Mouse (Mus musculus) heart, embryonic 14.5 days (tissue): ENCODE measurements around the gene Olfr1360. TPM values are rescaled to one million over a fixed set of nuclear protein-coding genes. Genes with fewer than 3 reads are reported as not detected.

ENCODE experiments used
- ATAC-seq: fragments of 200-750 bp; cut with Nextera tagmentation; 2 replicates; pipeline ENCODE4 v1.8.0; 2017; ENCODE audit warnings: low read depth, moderate TSS enrichment; ENCODE audit not compliant: insufficient number of reproducible peaks, insufficient read depth, low FRiP score
- H3K27ac ChIP-seq, 2 experiments: fragments of 200-500 bp in 1 of 2; fragments of 300-500 bp in 1 of 2; sonication (generic) in 1 of 2; replicated peaks in 1 of 2; 2 replicates each; pipeline ENCODE4 v1.5.1; 2012 to 2014; ENCODE audit warnings: low read depth in 2 of 2, low read length in 2 of 2, control low read depth in 1 of 2, mild to moderate bottlenecking in 1 of 2, mixed read lengths in 1 of 2; ENCODE audit not compliant: control insufficient read depth in 1 of 2, insufficient read depth in 1 of 2
- H3K27me3 ChIP-seq: fragments of 300-500 bp; sonication (generic); 2 replicates; pipeline ENCODE4 v1.6.1; 2014; ENCODE audit warnings: mild to moderate bottlenecking, low read length, control low read depth; ENCODE audit not compliant: control insufficient read depth, insufficient read depth
- H3K36me3 ChIP-seq: fragments of 300-500 bp; sonication (generic); 2 replicates; pipeline ENCODE4 v1.6.1; 2014; ENCODE audit warnings: mild to moderate bottlenecking, control low read depth, low read length, mixed read lengths; ENCODE audit not compliant: control insufficient read depth, insufficient read depth
- H3K4me1 ChIP-seq, 2 experiments: fragments of 200-500 bp in 1 of 2; fragments of 300-500 bp in 1 of 2; sonication (generic) in 1 of 2; 2 replicates each; pipeline ENCODE4 v1.6.1; 2012 to 2014; ENCODE audit warnings: low read length in 2 of 2, control low read depth in 1 of 2, mixed read lengths in 1 of 2; ENCODE audit not compliant: control insufficient read depth in 2 of 2, insufficient read depth in 2 of 2
- H3K4me2 ChIP-seq: fragments of 300-500 bp; sonication (generic); 2 replicates; pipeline ENCODE4 v1.6.1; 2014; ENCODE audit warnings: mild to moderate bottlenecking, low read length
- H3K4me3 ChIP-seq, 2 experiments: fragments of 200-500 bp in 1 of 2; fragments of 300-500 bp in 1 of 2; sonication (generic) in 1 of 2; 2 replicates each; pipeline ENCODE4 v1.5.1; 2012 to 2014; ENCODE audit warnings: low read length in 2 of 2, mild to moderate bottlenecking in 2 of 2, control low read depth in 1 of 2, low read depth in 1 of 2, moderate library complexity in 1 of 2; ENCODE audit not compliant: control insufficient read depth in 1 of 2, insufficient read depth in 1 of 2
- H3K9ac ChIP-seq: fragments of 300-500 bp; sonication (generic); 2 replicates; pipeline ENCODE4 v1.6.1; 2014; ENCODE audit warnings: mild to moderate bottlenecking, low read length
- H3K9me3 ChIP-seq: fragments of 300-500 bp; sonication (generic); 2 replicates; pipeline ENCODE4 v1.6.1; 2016; ENCODE audit warnings: low read length, control low read depth; ENCODE audit not compliant: control insufficient read depth
- WGBS: fragments of 180-500 bp; shearing (Covaris S2); extraction: QIAGEN DNeasy Blood & Tissue Kit; methylation state at CpG from one replicate; pipeline ENCODE4 v1.1.7; 2014; 5-methylcytosine and 5-hydroxymethylcytosine counted together
- polyA plus RNA-seq: library from polyadenylated mRNA; unstranded; fragments of >200 nt; fragmentation: Nextera tagmentation; extraction: Ambion mirVana; gene quantifications from 2 replicates; pipeline ENCODE4 v1.2.1, GENCODE M21; 2014

Olfr1360 gene
- polyA plus RNA-seq, 1 experiment from 2014 or later: not detected

DNA sequence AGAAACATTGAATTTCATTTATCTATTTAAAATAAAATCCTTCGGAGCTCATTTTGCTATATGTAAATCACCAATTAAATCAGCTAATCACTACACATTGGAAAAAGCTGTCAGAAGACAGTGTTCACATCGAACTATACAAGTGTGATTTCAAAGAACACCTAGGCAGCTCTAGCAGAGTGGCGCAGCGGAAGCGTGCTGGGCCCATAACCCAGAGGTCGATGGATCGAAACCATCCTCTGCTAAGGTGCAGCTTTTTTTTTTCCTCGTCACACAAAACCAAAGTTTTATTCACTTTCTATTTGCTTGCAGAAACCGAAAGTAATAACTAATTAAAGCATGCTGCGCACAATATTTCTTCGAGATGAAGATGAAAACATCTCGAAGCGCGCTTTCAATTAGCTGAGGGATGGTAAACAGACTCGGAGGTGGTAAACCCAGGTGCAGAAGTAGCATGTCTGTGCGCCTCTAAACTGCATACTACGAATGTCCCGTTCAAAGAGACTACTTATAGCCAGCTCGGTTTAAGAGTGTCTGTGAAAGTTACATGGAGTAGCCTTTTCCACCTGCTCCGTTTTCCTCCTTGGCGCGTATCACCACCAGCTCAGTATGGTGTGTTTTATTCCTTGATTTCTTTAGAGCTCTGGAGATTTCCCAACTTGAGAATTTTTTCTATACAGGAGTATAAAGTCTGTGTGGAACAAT is 33.8 kb upstream of the Olfr1360 start:
- peak overlapping the region; percentile 74 for H3K9ac ChIP-seq
- H3K9me3 ChIP-seq: no peaks in the 10 kb centered on the region
- H3K4me2 ChIP-seq: peak overlapping the region; percentile 79
- H3K4me3 ChIP-seq: peak overlapping the region; percentile 49 to 58
- peak overlapping the region; percentile 59 to 66; a peak in 3 of 4 replicates for H3K27ac ChIP-seq
- no peaks in the 10 kb centered on the region for H3K27me3 ChIP-seq
- no peaks in the 10 kb centered on the region for H3K36me3 ChIP-seq
- peak; percentile 79; the same call in 1 of the 2 replicates for ATAC-seq
- WGBS: 3% methylated on average over 22 of the region's 22 CpGs
- peaks cover 3 to 7% of the 10 kb centered on the region in 2 experiments; a peak in 3 of 4 replicates for H3K4me1 ChIP-seq

DNA sequence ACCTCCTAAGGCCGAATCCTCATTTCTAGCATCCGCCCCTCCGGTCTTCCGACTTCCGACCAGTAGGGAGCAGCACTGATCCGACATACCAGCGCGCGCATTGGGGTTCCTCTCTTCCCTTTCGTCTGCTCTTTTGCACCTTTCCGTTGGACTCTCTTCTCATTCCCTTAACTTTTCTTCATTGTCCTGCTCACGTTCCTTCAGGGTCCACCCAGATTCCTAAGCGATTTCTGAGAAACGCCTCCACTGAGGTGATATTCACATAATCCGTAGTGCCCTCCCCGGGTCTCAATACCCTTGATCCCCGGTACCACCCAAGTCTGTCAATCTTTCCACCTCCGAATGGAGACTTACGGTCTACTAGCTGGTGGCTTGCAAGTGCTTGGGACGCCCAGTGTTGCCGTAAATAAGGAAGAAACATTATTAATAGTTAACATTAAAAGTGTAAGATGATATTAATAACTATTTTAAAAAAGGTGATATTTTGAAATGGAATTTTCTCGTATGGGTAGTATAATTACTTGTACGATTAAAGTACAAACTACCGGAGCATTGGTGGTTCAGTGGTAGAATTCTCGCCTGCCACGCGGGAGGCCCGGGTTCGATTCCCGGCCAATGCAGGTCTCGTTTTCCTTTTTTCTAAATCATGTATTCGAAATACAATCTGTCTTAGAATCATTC is 33.0 kb upstream of the Olfr1360 start:
- Histone ChIP-seq H3K36me3 (no peaks in the 10 kb centered on the region), H3K27ac (peak overlapping the region; percentile 77 to 98), H3K4me2 (peak overlapping the region; percentile 79), H3K9me3 (no peaks in the 10 kb centered on the region), H3K4me3 (peak overlapping the region; percentile 49 to 93), H3K4me1 (peaks cover 2 to 4% of the 10 kb centered on the region in 2 experiments; a peak in 3 of 4 replicates), H3K27me3 (no peaks in the 10 kb centered on the region), H3K9ac (peak overlapping the region; percentile 65)
- peak; percentile 71 for ATAC-seq
- WGBS: under 1% methylated on average over 32 of the region's 32 CpGs

DNA sequence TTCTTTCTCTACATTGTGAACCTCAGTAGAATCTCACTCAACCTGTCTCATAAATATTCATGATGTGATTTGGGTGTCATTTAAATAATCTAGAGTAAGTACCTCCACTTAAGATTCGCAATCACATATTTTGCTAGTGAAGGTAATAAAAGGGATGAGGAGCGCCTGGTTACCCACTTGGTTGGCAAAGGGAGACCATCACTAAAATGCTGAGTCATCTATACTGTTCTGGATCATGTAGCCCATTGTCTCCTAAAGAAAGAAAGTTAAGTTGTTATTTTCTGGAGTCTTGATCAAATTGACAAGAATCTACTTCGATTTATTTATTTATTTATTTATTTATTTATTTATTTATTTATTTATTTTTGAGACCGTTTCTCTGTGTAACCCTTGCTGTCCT is 29.5 kb upstream of the Olfr1360 start:
- no peak for ATAC-seq
- H3K27ac ChIP-seq: no peak overlapping the region
- H3K4me3 ChIP-seq: no peak overlapping the region
- no peaks in the 10 kb centered on the region for H3K36me3 ChIP-seq
- no peaks in the 10 kb centered on the region for H3K4me1 ChIP-seq
- no peak overlapping the region for H3K4me2 ChIP-seq
- no peaks in the 10 kb centered on the region for H3K27me3 ChIP-seq
- H3K9me3 ChIP-seq: no peaks in the 10 kb centered on the region
- no peak overlapping the region for H3K9ac ChIP-seq
- WGBS: 64% methylated on average over 4 of the region's 4 CpGs

DNA sequence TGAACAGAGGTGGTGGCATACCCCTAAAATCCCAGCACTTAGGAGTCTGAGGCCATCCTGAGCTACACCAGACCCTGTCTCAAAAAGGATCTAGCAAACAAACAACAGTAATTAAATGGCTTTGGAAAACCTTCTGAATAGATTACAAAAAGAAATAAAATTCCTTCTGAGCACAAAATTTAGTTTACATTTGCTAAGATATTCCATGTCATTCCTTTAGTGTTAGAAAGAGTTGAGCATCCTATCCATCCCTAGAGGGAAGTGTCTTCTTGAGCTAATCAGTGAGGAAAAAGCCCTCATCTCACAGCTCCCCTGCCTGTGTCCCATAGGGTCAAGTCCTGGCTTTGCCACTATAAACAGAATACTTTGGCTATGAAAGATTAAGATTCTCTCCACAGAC is 20.6 kb upstream of the Olfr1360 start, which contains the start of gene Olfr1359:
TSS of gene Olfr1359 (plus strand) at position 301 of the 400 bp plus-strand sequence.
- H3K9me3 ChIP-seq: no peaks in the 10 kb centered on the region
- H3K4me1 ChIP-seq: no peaks in the 10 kb centered on the region
- H3K4me3 ChIP-seq: no peak within 1 kb of the TSS
- H3K27ac ChIP-seq: no peak within 1 kb of the TSS
- no peaks in the 10 kb centered on the region for H3K36me3 ChIP-seq
- H3K27me3 ChIP-seq: no peaks in the 10 kb centered on the region
- ATAC-seq: no peak
- H3K4me2 ChIP-seq: no peak within 1 kb of the TSS
- H3K9ac ChIP-seq: no peak within 1 kb of the TSS

DNA sequence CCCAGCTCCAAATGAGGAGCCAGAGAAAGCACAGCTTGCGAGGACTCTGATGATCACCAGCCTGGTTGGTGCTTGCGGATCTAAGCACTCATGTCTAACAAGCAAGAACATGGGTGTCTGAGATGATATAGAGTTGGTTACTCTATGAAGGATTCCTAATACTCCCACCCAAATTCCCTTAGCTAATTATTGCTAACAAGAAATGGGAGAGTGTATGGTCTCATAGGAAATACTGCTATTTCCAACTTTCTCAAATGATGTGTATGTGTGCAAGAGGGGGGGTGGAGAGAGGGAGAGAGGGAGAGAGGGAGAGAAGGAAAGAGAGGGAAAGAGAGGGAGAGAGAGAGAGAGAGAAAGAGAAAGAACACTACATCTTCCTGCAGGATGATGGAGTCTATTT is 13.9 kb downstream of the Olfr1360 start, which contains the start of gene Olfr1361:
TSS of gene Olfr1361 (minus strand) at position 101 of the 400 bp plus-strand sequence.
- Histone ChIP-seq H3K36me3 (no peaks in the 10 kb centered on the region), H3K4me1 (no peaks in the 10 kb centered on the region), H3K27me3 (no peaks in the 10 kb centered on the region), H3K9ac (no peak within 1 kb of the TSS), H3K4me3 (no peak within 1 kb of the TSS), H3K27ac (no peak within 1 kb of the TSS), H3K9me3 (no peaks in the 10 kb centered on the region), H3K4me2 (no peak within 1 kb of the TSS)
- 77% methylated on average over 2 of the region's 2 CpGs for WGBS
- no peak for ATAC-seq

DNA sequence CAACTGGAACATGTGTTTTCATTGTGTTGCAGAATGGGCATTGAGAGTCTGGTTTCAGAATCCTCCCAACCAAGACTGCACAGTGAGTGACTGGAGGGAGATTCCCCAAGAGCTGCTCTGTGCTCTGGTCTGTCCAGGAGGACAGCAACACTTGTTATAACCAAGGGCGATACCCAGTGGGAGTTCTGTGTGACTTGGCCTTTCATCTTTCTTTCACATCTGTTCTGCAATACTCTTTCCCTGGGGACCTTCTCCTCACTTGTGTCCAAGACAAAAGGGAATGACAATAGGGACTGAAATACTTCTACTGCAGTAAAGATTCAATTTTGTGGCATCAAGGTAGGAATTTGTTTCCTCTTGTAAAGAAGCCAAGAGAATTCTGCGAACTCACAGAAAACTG is 34.8 kb downstream of the Olfr1360 start, which contains the start of gene Olfr11:
TSS of gene Olfr11 (minus strand) at position 101 of the 400 bp plus-strand sequence.
- 80% methylated on average over 2 of the region's 2 CpGs for WGBS
- Histone ChIP-seq H3K27ac (no peak within 1 kb of the TSS), H3K4me1 (no peaks in the 10 kb centered on the region), H3K4me2 (no peak within 1 kb of the TSS), H3K27me3 (no peaks in the 10 kb centered on the region), H3K9ac (no peak within 1 kb of the TSS), H3K9me3 (no peaks in the 10 kb centered on the region), H3K36me3 (no peaks in the 10 kb centered on the region), H3K4me3 (no peak within 1 kb of the TSS)
- ATAC-seq: no peak
